Mouse (Mus musculus) hindbrain, embryonic 16.5 days (tissue): ENCODE results near the gene Stard5. TPM values are rescaled to one million over a fixed set of nuclear protein-coding genes. Genes with fewer than 3 reads are reported as not detected.

Source experiments
- ATAC-seq: fragments of 200-750 bp; cut with Nextera tagmentation; 2 replicates; pipeline ENCODE4 v1.8.0; 2017; ENCODE audit warnings: moderate TSS enrichment, moderate library complexity
- H3K27ac ChIP-seq: fragments of 300-500 bp; sonication (generic); 2 replicates; pipeline ENCODE4 v1.5.1; 2014; ENCODE audit warnings: low read depth, mild to moderate bottlenecking, control low read depth, low read length, moderate library complexity
- H3K27me3 ChIP-seq: fragments of 300-500 bp; sonication (generic); replicated peaks from 2 replicates; pipeline ENCODE4 v1.6.1; 2014; ENCODE audit warnings: low read length; ENCODE audit not compliant: control insufficient read depth, insufficient read depth
- H3K36me3 ChIP-seq: fragments of 300-500 bp; sonication (generic); 2 replicates; pipeline ENCODE4 v1.6.1; 2014; ENCODE audit warnings: mild to moderate bottlenecking, low read length, moderate library complexity, mixed read lengths; ENCODE audit not compliant: control insufficient read depth, insufficient read depth
- H3K4me1 ChIP-seq: fragments of 300-500 bp; sonication (generic); 2 replicates; pipeline ENCODE4 v1.6.1; 2014; ENCODE audit warnings: low read depth, low read length; ENCODE audit not compliant: control insufficient read depth, insufficient read depth
- H3K4me2 ChIP-seq: fragments of 300-500 bp; sonication (generic); 2 replicates; pipeline ENCODE4 v1.6.1; 2014; ENCODE audit warnings: mild to moderate bottlenecking, low read length, control low read depth, moderate library complexity
- H3K4me3 ChIP-seq: fragments of 300-500 bp; sonication (generic); 2 replicates; pipeline ENCODE4 v1.5.1; 2014; ENCODE audit warnings: mild to moderate bottlenecking, low read length, control low read depth, moderate library complexity
- H3K9ac ChIP-seq: fragments of 300-500 bp; sonication (generic); 2 replicates; pipeline ENCODE4 v1.6.1; 2014; ENCODE audit warnings: low read depth, mild to moderate bottlenecking, control low read depth, low read length, moderate library complexity
- H3K9me3 ChIP-seq: fragments of 300-500 bp; sonication (generic); 2 replicates; pipeline ENCODE4 v1.6.1; 2014; ENCODE audit warnings: mild to moderate bottlenecking, low read length, moderate library complexity; ENCODE audit not compliant: control insufficient read depth
- WGBS: fragments of 180-500 bp; shearing (Covaris S2); extraction: QIAGEN DNeasy Blood & Tissue Kit; methylation state at CpG from one replicate; pipeline ENCODE4 v1.1.7; 2014; 5-methylcytosine and 5-hydroxymethylcytosine counted together
- polyA plus RNA-seq: library from polyadenylated mRNA; unstranded; fragments of >200 nt; fragmentation: Nextera tagmentation; extraction: Ambion mirVana; gene quantifications from 2 replicates; pipeline ENCODE4 v1.2.1, GENCODE M21; 2015

Gene Stard5
- polyA plus RNA-seq, 1 experiment from 2014 or later = 7.3 TPM

DNA sequence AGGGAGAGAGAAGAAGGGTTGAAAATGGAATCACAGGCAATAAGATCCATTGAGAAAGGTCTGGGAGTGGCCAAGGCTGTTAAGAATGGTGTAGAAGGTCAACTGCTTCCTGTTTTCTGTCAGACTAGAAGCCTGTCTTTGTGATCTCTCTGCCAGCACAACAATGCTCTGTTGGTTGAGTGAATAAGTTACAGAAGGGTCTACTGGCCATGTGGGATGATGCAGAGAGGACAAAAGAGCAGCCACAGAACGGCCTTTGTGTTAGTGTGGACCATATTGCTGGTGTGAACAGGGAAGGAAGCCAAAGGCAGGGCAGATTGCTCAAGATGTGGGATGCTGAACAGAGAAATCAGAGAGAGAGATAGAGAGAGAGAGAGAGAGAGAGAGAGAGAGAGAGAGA, 27.0 kb downstream of the Stard5 start:
- Histone ChIP-seq H3K4me2 (no peak overlapping the region), H3K4me1 (no peaks in the 10 kb centered on the region), H3K36me3 (no peaks in the 10 kb centered on the region), H3K9ac (no peak overlapping the region), H3K4me3 (no peak overlapping the region), H3K27me3 (no peaks in the 10 kb centered on the region), H3K27ac (no peak overlapping the region), H3K9me3 (no peaks in the 10 kb centered on the region)
- ATAC-seq = no peak
- WGBS = 54% methylated on average over 1 of the region's 1 CpGs

DNA sequence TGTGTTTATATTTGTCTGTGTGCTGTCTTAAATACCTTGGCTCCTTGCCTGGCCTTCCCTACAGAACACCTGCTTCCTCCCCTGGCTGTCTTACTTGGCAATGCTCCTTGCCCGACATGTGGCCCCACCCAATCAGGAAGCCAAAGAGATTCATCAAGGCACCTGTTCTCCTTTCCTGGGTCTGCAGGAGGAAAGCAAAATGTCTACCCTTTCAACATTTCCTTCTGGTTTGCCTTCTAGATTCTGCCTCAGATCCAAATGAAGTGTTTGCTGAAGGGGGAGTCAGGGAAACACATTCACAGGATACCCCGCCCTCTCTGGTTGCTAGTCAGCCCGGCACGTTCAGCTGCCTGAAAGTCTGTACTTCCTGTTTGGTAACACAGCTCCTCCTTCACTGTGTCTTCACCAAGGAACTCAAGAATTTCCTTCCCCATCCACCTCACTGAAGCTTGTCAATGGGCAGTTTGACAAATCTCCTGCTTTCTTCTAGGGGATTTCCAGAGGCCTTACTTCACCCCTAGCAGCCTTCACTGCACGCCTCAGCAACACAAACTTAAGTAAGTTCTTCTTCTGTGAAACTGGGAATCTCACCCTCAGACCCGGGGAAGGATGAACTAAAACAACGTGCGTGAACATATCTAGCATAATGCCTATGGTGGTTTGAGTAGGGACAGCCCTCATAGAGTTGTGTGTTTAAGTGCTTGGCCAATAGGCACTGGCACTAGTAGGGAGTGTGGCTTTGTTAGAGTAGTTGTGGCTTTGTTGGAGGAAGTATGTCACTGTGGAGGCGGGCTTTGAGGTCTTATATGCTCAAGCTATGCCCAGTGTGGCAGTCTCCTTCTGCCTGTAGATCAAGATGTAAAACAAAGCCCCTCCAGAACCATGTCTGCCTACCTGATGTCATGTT, 27.7 kb downstream of the Stard5 start:
- no peak overlapping the region for H3K4me3 ChIP-seq
- 90% methylated on average over 9 of the region's 9 CpGs for WGBS
- ATAC-seq = no peak
- no peaks in the 10 kb centered on the region for H3K36me3 ChIP-seq
- no peaks in the 10 kb centered on the region for H3K27me3 ChIP-seq
- H3K4me2 ChIP-seq = no peak overlapping the region
- no peak overlapping the region for H3K9ac ChIP-seq
- no peak overlapping the region for H3K27ac ChIP-seq
- no peaks in the 10 kb centered on the region for H3K4me1 ChIP-seq
- no peaks in the 10 kb centered on the region for H3K9me3 ChIP-seq

DNA sequence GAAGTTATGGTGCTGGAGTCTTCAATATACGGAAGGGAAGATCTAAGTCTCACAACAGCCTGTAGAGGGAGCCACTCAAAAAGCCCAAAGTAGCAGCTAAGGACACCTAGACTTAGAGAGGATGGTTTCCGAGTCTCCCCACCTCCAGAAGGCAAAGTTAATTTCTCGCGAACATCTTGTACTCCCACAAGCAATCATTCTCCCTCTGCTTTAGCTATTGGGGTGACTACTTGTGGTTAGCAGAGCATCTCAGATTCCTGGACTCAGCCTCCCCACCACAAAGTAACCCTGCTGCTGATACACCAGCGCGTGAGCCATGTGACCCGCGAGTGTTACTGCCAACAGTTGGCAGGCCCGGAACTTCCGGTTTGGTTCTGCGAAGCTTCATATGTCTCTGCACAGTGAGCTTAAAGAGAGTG, 28.5 kb downstream of the Stard5 start:
- Histone ChIP-seq H3K27ac (no peak overlapping the region), H3K4me2 (no peak overlapping the region), H3K27me3 (no peaks in the 10 kb centered on the region), H3K36me3 (no peaks in the 10 kb centered on the region), H3K4me1 (no peaks in the 10 kb centered on the region), H3K9me3 (no peaks in the 10 kb centered on the region), H3K9ac (no peak overlapping the region), H3K4me3 (no peak overlapping the region)
- no peak for ATAC-seq
- WGBS = 95% methylated on average over 11 of the region's 11 CpGs

GRCm38 (mm10) chr7:83661031-83661430, 29.3 kb downstream of the Stard5 start:
- no peaks in the 10 kb centered on the region for H3K9me3 ChIP-seq
- ATAC-seq = no peak
- H3K27me3 ChIP-seq = no peaks in the 10 kb centered on the region
- H3K36me3 ChIP-seq = no peaks in the 10 kb centered on the region
- H3K4me1 ChIP-seq = no peaks in the 10 kb centered on the region
- H3K4me2 ChIP-seq = no peak overlapping the region
- H3K4me3 ChIP-seq = no peak overlapping the region
- no peak overlapping the region for H3K27ac ChIP-seq
- no peak overlapping the region for H3K9ac ChIP-seq
- WGBS = 91% methylated on average over 10 of the region's 10 CpGs

- 98% methylated on average over 3 of the region's 3 CpGs for WGBS
- Histone ChIP-seq H3K9ac (no peak overlapping the region), H3K27ac (no peak overlapping the region), H3K9me3 (no peaks in the 10 kb centered on the region), H3K4me2 (no peak overlapping the region), H3K4me3 (no peak overlapping the region), H3K27me3 (no peaks in the 10 kb centered on the region), H3K36me3 (no peaks in the 10 kb centered on the region), H3K4me1 (no peaks in the 10 kb centered on the region)
- ATAC-seq = no peak
Observed at GRCm38 (mm10) chr7:83661763-83662162, 30.0 kb downstream of the Stard5 start.

DNA sequence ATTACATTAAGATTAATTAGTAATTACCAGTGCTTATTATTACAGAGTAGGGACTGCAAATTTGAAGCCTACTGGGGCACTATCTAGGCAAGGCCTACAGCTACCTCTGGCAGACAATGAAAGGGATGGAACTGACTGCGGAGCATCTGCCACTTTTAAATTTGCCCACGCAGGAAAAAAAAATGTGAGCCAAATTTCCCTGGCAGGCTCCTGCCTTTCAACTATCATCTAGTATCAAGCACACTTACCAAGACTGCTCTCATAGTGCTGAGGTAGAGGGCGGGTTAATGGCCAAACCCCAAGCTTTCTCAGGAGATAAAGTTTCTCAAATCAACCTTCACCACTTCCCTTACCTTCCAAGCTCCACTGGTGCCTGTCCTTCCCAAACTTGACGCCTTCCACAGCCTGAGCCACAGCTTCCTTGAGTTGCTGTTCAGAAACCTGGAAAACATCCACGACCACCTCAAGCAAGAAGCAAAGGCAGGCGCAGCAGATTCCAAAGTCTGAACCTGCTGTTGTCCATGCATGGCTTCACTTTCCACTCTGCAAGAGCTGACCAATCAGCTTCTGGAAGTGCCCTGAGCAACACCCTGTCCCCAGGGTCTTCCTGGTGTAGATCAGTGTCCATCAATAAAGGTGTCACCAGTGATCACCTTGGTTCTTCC, 31.1 kb downstream of the Stard5 start:
- no peak for ATAC-seq
- Histone ChIP-seq H3K9me3 (no peaks in the 10 kb centered on the region), H3K4me3 (no peak overlapping the region), H3K9ac (no peak overlapping the region), H3K4me2 (no peak overlapping the region), H3K27me3 (no peaks in the 10 kb centered on the region), H3K36me3 (no peaks in the 10 kb centered on the region), H3K4me1 (no peaks in the 10 kb centered on the region), H3K27ac (no peak overlapping the region)
- 74% methylated on average over 6 of the region's 6 CpGs for WGBS

- no peaks in the 10 kb centered on the region for H3K4me1 ChIP-seq
- no peak overlapping the region for H3K9ac ChIP-seq
- H3K9me3 ChIP-seq = no peaks in the 10 kb centered on the region
- WGBS = 90% methylated on average over 4 of the region's 4 CpGs
- H3K4me3 ChIP-seq = no peak overlapping the region
- H3K4me2 ChIP-seq = no peak overlapping the region
- no peaks in the 10 kb centered on the region for H3K27me3 ChIP-seq
- ATAC-seq = no peak
- H3K27ac ChIP-seq = no peak overlapping the region
- H3K36me3 ChIP-seq = no peaks in the 10 kb centered on the region
Observed at GRCm38 (mm10) chr7:83666087-83666595, 34.4 kb downstream of the Stard5 start.

DNA sequence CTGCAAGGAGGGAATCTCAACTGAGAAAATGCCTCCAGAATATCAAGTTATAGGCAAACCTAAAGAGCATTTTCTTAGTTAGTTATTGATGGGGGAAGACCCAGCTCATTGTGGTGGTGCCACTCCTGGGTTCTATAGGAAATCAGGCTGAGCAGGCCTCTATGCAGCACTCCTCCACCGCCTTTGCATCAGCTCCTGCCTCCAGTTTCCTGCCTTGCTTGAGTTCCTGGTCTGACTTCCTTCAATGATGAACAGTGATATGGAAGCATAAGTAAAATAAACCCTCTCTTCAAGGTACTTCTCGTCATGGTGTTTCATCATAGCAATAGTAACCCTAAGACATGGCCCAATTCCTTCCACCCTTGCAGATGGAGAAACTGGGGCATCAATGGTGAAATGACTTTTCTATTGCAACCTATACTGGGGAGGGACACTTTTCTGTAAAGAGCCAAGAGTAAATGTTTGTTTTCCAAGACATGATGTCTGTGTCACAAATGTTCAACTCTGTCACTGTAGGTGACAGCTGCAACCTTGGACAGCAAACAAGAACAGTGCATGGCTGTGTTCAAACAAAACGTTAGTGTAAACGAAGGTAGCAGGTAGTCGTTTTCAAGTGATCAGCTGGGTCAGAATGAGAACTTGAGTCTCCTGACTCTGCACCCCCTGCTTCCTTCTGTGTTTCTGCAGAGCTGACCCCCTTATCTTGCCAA, 36.3 kb downstream of the Stard5 start:
- H3K27ac ChIP-seq = no peak overlapping the region
- no peak overlapping the region for H3K4me3 ChIP-seq
- no peak overlapping the region for H3K9ac ChIP-seq
- H3K9me3 ChIP-seq = no peaks in the 10 kb centered on the region
- no peak for ATAC-seq
- 87% methylated on average over 5 of the region's 5 CpGs for WGBS
- no peak overlapping the region for H3K4me2 ChIP-seq
- H3K4me1 ChIP-seq = no peaks in the 10 kb centered on the region
- H3K27me3 ChIP-seq = no peaks in the 10 kb centered on the region
- H3K36me3 ChIP-seq = no peaks in the 10 kb centered on the region

GRCm38 (mm10) chr7:83668724-83669123, 37.0 kb downstream of the Stard5 start:
- no peaks in the 10 kb centered on the region for H3K9me3 ChIP-seq
- H3K4me3 ChIP-seq = no peak overlapping the region
- H3K27ac ChIP-seq = no peak overlapping the region
- no peak overlapping the region for H3K4me2 ChIP-seq
- WGBS = 15% methylated on average over 1 of the region's 1 CpGs
- peak; percentile 85 for ATAC-seq
- H3K9ac ChIP-seq = no peak overlapping the region
- H3K36me3 ChIP-seq = no peaks in the 10 kb centered on the region
- H3K4me1 ChIP-seq = no peaks in the 10 kb centered on the region
- H3K27me3 ChIP-seq = no peaks in the 10 kb centered on the region
